Mouse (Mus musculus): ENCODE data around the gene Bik.
A peak's percentile ranks its signal among the peaks of the same experiment; 100 is the strongest.
"Not testable (repeated sequence)": the region's sequence is repeated elsewhere in the genome, so short reads cannot be mapped to it uniquely, and the experiment has no call there.

Bik gene

DNA sequence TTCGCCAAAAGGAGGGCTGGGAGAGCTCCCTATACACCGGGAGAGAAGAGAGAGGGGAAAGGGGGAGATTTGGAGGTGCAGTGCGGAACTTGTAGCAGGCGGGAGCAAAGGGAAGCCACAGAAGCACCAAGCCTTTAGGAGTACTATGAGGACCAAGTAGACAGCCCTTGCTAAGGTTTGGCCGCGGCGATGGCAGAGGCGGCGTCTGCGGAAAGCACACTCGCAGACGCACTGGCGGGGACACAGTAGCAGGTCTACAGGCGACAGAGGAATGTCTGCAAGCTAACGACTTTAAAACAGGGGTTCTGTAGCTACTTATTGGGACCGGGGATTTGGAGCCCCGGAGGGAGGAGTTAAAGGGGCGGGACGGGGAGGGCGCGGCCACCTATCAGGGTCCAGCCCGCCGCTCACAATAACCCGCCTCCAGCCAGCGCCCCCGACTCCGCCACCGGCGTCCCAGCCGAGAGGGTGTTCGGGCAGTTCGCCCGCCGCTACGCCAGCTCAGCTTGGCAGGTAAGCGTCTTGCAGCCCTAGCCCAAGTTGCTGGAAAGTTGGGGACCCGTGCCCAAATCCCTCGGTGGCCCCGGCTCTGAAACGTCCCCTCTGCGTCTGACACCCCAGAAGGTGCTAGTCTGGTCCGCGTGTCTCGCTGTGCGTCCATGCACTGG, at the start of gene Bik:
Gene Bik (plus strand): TSS at position 439 of the 668 bp plus-strand sequence.
- peak; percentile 63 for DNase-seq

DNA sequence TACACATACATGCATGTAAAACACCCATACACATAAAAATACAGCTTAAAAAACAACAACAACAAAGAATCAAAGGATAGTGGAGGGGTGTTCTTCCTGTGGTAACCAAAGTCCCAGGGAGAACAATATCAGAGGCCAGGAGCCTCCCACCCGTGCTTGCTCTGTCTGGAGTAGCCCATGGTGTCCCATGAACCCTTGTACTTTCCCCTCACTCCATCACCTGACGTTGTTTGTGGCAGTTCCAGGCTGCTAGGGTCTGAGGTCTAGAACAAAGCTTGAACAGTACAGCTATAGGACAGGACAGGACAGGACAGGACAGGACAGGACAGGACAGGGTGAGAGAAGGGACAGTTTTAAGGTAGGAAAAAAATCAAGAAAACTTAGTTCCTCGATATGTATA, 48.6 kb upstream of the Bik start:
- DNase-seq: no peak

DNA sequence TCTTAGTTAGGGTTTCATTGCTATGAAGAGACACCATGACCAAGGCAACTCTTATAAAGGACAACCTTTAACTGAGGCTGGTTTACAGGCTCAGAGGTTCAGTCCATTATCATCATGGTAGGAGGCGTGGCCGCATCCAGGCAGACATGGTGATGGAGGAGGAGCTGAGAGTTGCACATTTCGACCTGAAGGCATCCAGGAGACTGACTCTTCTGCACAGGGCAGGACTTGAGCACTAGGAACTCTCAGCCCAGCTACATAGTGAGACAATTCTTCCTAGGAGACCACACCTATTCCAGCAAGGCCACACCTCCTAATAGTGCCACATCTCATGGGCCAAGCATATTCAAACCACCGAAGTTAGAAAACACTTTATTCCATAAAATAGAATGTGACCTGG, 46.8 kb upstream of the Bik start:
- no peak for DNase-seq

DNA sequence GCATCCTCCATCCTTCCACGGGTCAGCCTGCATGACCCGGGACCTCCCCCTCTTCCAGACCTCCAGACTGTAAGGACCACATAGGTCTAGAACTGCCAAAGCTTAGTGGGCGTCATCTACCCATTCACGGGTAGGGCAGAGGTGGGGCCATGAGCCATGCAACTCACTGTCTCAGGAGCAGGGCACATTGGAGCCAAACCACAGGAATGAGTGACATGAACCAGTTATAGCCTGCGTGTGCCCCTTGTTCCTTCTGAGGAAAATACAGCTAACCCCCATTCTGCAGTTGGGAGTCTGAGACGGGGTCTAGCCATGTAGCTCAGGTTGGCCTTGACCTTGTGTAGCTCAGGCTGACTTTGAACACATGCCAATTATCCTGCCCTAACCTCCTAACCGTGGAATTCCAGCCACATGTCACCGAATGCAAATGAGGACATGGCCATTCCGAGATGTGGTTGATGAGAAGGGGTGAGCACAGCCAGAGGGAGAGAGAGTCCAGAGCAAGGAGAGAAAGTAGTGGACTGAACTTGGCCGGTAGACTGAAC, 45.4 kb upstream of the Bik start:
- DNase-seq: no peak

DNA sequence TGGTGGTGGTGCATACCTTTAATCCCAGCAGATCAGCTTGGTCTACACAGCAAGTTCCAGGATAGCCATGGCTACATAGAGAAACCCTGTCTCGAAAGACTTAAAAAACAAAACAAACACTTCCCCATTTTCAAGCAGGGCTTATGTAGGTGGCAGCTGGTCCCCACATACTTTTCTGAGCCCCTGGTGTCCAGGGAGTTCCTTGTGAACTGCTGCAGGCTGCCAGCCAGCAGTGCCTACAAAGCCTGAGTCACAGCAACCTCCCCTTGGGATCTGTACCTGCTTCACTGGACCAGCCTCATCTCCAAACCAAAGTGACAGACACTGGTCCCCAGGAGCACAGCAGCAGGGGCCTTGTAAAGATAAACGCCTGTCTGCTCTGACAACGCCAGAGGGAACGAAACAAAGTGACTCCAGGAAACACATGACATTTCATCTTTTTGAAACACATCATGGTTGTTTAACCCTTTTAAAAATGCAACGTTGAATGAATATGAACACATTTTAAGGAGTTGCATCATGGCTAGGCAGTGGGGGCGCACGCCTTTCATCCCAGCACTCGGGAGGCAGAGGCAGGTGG, 43.9 kb upstream of the Bik start:
- DNase-seq: no peak

DNA sequence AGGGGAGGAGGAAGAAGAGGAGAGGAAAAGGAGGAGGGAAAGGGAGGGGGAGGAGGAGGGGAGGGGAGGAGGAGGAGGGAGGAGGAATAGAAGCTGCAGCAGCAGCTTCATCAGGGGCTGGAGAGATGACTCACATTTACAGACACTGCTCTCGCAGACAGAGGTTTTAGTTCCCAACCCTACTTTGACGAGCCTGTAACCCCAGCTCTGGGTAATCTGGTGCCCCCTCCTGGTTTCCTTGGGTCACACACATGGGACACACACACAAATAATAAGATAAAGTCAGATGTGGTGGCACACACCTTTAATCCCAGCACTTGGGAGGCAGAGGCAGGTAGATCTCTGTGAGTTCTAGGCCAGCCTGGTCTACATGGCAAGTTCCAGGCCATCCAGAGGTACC, 43.2 kb upstream of the Bik start:
- peak; percentile 38 for DNase-seq

DNA sequence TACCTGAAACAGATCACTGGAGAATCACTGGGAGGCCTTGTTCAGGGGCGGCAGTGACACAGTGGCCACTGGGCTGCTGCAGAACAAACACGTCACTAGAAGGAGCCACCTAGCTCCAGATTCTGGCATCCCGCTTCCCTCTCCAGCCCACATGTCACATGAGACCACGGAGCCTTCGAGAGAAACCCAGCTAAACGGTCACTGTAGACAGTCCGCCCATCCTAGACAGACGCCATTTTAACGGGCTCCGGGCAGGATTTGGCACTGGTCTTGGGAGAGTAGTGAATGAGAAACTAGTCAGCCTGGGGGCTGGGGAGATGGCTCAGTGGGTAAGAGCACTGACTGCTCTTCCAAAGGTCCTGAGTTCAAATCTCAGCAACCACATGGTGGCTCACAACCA, 42.4 kb upstream of the Bik start:
- no peak for DNase-seq

DNA sequence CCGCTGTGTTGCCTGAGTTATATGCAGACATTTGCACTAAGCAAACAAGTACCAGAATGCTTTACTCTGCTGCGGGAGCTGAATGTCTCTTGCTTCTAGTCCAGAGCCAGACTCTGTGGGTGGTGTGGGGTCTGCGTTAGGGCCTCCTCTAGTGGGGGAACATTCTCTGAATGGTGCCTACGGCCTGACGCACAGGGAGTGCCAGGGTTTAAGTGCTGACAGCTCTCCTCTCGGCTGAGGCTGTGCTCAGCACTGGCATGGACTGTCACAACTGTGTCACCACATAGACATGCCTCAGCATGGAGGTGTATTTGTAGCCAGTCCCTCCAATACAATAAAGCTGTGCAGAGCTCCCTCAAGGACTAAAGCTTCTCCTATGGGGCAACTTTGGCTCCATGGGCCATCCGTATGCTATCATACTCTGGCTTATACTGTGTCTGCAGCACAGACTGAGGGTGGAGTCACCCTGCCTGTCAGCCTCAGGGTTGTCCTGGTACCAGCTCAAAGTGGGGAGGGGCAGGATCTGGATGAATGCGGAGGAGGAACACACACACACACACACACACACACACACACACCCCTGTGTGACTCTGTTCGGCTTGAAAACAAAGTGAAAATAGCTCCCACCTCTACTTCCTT, 39.1 kb upstream of the Bik start:
- no peak for DNase-seq

DNA sequence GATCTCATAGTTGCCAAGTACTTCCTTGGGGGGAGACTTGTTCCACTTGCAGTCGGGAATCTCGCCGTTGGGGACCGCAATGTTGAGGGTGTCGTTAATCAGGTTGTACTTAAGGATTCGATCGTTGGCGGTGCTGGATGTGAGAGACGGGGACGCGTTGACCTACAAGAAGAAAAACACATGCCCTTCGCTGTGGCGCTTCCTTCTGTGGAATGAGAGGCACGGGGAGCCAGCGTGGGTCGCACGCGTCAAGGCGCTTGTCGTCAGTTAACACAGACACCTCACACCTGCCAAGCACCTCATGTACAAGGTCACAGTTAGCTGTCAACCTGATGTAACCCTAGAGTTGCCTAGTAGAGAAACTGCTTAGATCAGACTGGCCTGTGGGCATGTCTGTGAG, 37.2 kb upstream of the Bik start:
- DNase-seq: no peak

DNA sequence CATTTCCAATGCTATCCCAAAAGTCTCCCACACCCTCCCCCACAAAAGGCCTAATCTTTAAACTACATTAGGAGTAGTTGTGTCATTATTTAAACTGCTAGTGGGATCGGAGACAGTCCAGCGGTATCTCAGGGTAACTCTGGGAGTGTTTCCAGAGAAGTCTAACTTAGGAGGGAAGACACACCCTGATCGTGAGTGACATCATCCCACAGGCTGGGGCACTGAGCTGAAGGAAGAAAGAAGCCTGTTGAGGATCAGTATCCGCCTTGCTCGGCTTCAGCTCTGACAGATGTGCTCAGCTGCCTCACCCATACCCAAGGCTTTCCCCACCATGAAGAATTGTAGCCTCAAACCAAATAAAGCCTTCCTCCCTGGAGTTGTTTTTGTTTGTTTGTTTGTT, 34.8 kb upstream of the Bik start:
- DNase-seq: no peak

DNA sequence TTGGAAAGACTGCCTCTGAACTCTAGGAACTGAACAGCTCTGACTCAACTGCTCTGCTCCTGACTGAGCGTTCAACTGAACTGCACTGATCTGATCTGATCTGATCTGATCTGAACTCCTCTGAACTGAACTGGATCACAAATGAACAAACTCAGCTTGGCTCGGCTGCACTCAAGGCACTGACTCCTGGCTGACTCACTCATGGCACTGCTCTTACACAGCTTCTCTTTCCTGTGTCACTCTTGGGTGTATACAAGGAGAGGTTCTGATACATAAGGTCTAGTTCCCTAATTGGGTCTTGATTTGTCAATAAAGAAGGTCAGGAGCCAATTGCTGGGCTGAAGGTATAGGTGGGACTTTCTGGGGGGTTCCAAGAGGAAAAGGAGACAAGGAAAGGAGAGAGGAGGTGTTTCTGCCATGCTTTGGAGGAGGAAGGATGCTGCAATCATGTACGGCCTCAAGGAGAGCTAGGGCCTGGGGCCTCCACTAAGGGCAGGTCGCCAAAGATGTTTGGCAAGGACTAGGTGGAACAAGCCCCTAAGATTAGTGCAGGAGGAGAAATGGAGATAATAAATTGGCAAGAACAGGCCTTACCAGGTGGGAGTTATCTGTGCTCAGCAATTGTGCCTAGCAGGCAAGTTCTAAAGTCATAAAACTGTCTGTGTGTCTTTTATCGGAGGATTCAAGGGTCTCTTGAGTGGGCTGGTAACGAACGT, 32.6 kb upstream of the Bik start:
- DNase-seq: no peak

DNA sequence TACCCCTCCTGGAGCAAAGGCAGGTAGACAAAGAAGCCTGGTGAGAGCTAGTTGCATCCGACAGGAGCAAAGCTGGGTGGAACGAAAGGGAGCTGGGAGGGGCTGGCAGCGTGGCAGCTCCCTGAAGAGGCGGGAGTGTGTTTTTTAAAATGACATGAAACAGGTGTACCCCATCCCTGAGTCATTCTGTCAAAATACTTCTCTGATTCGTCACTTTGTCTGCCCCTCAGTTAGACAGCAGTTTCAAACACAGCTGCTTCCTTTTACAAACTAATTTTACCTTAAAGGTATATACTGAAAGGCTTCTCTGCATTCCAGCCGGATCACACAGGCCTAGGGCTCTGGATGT, 32.1 kb upstream of the Bik start:
- DNase-seq: no peak

DNA sequence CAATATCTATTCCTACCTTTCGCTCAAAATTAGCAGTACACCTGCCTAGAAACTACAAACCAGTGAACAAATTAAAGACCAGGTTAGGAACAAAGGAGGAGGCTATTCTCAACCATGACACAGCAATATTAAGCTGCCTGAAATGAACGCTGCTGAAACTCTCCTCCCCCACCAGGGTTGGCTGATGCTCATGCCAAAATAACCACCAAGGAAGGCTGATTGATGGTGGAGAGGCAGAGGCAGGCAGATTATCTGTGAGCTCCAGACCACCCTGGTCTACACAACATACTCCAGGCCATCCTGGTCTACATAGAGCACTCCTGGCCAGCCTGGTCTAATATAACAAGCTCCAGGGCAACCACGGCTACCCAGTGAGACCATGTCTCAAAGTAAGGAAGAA, 31.5 kb upstream of the Bik start:
- no peak for DNase-seq

DNA sequence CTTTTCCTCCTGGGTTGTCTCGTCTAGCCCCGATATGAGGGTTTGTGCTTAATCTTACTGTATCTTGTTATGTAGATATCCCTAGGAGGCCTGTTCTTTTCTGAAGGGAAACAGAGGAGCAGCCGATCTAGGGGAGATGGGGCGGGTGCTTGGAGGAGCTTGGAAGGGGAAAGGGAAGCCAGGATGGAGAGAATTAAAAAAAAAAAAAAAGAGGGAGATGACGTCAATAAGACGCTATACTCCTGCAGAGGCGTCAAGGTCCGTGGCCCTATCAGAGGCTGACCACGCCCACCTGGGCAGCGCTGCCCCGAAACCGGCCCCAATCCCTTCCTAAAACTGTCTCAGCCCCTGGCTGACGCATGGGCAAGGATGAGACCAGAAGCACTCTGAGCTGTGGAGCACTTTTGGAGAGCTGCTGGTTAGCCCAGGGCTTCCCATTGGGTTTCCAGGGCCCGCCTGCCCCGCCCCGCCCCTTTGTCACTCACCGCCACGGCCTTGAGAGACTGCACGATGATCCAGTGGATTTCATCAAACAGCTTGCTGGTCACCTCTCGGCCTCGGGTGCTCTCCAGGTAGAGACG, 30.8 kb upstream of the Bik start:
- no peak for DNase-seq

DNA sequence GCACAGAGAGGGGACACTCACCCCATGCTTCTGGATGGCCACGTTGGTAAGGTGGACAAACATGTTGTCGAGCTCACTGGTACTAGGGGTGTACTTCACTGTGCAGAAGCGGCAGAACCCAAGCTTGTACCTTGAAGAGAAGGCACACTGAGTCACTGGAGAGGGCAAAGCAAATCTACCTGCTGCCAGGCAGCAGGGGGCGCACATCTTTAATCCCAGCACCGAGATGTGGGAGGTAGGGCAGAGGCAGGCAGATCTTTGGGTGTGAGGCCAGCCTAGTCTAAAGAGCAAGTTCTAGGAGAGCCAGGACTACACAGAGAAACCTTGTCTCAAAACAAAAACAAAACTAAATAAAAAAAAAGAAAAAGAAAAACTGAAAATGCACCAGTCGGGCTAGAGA, 29.4 kb upstream of the Bik start:
- DNase-seq: peak; percentile 18

DNA sequence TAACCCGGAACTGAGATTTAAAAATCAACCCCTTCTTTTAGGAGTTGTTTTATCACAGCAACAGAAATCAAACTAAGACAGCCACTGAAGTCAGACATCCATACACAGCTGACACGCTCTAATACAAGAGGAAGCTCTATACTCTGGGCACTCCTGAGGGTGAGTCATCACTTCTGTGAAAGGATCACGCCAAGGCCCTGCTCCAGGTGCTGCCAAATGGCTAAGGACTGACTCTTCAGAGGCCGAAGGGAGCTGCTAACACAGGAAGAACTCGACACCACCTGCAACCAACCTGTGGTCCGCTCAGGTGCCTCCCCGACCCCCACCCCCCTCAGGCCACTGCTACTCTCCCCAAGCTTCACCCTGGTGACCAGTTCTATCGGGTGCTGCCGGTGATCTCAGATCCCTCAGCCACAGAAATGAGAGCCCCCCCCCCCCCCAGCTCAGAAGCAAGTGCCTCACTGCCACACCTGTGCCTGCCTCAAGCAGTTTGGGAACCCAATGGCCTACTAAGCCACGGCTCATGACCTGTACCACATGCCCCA, 27.4 kb upstream of the Bik start:
- no peak for DNase-seq

DNA sequence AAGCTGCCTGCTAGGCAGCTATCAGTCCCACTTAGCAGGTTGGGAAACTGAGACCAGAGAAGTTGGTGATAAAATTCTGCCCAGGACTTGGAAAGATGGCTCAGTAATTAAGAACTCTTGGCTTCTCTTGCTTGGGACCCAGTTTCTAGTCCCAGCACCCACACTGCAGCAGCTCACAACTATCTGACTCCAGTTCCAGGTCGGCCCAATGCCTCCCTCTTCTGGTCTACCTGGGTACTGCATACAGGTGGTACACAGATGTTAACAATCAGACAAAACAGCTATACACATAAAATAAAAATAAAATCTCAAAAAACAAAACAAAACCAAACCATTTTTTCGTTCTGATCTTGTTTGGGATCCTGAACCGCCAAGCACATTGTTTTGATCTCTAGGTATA, 26.3 kb upstream of the Bik start:
- DNase-seq: peak; percentile 59

DNA sequence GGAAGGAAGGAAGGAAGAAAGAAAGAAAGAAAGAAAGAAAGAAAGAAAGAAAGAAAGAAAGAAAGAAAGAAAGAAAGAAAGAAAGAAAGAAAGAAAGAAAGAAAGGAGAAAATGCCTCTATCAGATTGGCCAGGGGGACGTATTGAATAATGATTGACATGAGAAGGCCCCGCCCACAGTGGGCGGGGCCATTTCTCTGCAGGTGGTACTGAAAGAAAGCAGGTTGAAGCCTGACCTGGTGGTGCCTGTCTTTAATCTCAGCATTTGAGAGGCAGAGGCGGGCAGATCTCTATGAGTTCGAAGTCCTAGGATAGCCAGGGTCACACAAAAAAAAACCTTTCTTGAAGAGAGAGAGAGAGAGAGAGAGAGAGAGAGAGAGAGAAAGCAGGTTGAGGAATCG, 25.2 kb upstream of the Bik start:
- DNase-seq: not testable (repeated sequence)

DNA sequence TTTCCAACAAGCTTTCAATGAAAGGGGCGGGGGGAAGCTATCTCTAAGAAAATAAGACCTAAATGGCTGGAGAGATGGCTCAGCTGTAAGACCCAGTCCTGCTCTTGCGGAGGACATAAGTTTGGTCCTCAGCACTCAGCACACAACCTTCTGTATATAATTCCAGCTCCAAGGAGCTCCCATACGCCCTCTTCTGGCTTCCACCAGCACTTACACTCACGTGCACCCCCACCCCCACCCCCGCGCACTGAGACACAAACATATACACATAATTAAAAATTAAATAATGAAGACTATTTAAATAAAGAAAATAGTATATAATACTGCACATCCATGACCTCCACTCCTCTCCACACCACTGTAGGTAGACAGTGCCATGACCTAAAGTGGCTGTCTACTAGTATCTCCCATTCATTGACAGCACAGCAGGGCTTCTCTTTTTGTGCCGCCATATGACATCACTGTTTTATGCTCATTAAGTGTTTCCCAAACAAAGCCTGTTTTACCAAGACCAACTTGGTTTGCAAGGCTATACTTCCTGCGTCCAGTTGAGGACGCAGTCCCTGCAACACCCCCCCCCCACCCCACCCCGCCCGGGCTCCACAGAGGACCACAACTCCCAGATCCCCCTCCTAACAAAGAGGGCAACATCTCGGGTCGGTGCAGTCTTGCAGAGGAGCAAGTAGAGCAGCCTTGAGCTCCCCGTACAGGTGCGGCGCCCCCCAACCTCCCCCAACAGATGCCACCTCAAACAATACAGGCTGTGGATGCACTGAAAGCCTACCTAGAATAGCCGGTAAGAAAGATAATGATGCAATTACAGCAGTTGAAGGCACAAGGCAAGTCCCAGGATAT, 16.5 kb upstream of the Bik start:
- no peak for DNase-seq

DNA sequence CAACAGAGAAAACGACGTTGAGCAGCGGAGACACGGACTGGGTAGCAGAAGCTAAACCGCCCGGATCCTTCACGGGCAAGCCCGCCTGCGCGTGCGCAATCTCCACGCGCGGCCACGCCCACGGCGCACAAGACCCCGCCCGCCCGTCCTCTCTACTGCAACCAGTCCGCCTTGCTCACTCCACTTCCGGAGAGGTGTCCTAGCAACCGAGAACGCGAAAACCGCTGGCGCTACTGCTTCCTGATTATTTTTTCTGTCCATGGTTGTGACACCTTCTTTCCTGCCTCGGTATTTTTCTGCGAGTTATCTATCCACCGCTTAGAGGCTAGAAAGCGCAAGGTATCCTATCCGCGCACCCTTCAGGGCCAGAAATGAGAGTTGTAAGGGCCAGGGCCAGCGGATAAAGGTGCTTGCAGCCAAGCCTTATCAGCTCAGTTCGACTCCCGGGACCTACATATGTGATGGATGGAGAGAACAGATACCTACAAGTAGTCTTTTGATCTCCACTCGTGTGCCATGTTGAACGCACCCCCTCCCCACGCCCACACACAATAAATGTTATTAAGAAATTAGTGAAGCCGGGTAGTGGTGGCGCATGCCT, 15.8 kb upstream of the Bik start, which contains the start of gene Ttll1:
Gene Ttll1 (minus strand): TSS at position 89 of the 601 bp plus-strand sequence.
- peak; percentile 97 for DNase-seq

DNA sequence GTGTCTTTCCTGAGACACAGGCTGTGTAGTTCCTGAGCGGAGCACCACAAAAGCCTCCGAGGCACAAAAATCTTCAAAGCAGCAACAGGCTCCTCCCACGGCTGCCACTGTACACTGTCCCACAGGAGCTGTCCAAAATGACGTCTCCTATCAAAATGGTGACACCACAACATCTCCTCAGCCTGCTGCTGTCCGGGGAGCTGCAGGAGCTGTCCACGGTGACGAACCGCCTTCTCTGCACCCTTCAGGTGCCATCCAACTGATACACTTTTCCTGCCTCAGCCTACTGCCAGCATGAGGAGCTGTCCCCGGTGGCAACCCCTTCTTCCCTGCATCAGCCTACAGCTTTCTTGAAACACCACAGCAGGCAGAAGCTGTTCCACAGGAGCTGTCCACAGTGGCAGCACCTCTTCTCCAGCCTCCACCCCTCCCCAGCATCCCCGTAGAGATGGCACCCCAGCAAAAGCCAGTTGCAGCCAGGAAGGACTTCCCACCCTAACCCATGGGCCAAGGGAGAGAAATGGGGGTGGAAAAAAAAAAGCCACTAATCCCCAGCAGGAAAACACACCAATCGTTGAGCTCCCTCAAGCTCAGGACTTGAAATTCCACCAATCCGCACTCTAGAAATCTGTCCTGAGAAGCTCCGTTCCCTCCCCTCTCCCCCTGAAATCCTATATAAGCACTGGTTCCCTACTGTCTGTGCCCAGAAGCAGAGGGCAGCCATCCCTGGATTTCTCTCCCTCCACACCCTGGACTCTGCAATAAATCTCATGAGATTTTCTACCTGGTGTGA, 14.0 kb upstream of the Bik start:
- DNase-seq: no peak

Measured in thymus, postnatal 25 days (tissue).